Mouse (Mus musculus): ENCODE measurements around the gene Ubtd2.

The Ubtd2 gene

DNA sequence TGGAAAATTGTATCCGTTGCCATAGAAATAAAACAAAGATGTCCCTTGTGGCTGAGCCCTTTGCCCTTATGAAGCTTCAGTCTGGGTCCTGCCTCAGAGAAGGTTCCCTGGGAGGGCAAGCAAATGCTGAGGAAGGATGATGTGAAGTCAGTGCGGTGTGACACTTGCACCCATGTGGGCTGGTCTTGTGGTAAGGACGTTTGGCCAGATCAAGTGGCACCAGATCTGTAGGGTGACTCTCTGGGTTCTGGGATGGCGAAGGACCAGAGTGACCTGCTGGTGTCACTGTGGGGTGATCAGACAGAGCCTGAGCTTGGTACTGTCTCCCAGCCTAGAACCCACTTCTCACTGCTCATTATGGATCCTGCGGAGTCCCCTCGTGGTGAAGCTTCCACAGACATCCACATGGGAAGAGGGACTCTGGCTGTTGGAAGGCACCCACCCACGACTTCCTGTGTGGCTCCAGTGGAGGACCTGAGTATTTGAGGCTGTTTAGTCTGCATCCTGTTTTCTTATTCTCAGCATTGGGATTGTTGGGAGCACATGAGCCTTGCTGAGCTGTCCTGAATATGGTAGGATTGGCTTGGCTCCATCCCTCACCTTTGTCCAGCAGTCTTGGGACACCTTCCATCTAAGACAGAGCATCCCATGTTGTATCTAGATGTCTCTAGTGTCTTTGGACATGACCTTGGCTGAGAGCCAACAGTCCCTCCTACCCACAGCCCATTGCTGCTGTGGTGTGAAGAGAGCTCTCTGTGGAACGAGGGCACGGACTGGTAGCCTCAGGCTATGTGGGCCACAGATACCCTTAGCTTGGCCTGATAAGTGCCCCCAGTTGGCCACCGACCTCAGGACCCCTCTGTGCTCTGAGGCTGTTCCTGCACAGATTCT, 106.5 kb downstream of the Ubtd2 start:
- no peak for DNase-seq (ENCODE audit: low read depth, low spot score)

- no peak for DNase-seq (ENCODE audit: low read depth, low spot score)
These were observed 107.5 kb downstream of the Ubtd2 start for GRCm38 (mm10) chr11:32562706-32563105.

DNA sequence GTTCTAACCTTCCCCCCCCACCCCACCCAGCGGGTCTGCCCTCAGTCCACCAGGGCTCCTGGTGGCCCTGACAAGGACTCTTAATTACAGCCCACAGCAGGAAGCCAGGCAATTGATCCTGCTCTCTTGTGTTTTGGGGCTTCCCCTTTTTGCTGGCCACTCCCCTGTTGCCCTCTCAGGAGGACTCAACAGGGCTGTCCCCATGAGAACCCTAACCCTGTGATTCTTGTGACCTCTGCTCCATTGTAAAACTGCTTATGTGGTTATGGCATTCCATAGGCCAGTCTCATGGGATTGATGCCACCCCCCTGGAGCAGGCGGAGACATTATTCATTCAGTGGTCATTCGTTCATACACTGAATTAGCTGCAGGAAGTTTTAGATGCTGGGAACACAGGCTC, 108.5 kb downstream of the Ubtd2 start:
- DNase-seq (ENCODE audit: low read depth, low spot score): no peak

GRCm38 (mm10) chr11:32564629-32565028, 109.5 kb downstream of the Ubtd2 start:
- no peak for DNase-seq (ENCODE audit: low read depth, low spot score)

DNA sequence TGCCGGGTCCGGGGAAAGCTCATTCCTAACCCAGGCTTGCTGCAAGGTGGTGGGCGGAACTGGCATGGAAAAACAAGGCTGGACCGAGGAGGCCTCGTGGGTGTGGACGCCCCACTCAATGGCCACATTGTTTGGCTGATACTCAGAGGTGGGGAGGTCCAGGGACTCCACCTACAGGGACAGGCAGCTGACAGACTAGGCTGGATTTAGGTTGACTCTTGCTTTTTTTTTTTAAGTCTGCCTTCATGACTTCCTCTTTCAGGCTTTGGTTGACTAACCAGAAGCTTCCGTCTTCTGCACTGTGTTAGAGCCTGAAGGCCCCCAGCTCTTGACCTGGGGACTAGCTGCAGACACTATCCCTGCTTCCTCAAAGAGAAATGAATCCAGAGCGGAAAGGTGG, 109.9 kb downstream of the Ubtd2 start:
- DNase-seq (ENCODE audit: low read depth, low spot score): no peak

DNA sequence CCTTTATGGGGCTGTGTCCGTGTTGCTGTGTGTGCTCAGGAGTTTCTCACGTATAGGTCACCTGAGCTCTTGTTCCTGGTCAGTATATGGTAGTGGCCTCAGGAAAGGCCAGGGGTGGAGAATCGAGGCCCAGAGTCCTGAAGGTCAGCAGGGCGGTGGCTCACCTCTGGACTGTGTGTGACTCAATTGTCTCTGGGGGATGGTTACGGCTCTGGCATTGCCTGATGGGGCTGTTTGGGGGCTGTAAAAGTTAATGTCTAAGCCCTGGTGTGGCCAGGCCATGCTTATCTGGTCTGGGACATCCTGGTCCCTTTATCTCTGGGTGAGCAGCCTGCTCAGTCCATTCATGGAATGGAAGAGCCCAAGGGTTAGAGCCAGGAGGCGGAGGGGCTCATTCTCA, 111.0 kb downstream of the Ubtd2 start:
- DNase-seq (ENCODE audit: low read depth, low spot score): no peak
